Mouse (Mus musculus) small intestine, adult 2 months (tissue): ENCODE data around the gene Cacna1a. TPM values are rescaled to one million over a fixed set of nuclear protein-coding genes. Genes with fewer than 3 reads are reported as not detected.

Experiments used
- H3K27ac ChIP-seq: fragments of 200-500 bp; 2 replicates; pipeline ENCODE4 v1.5.1; 2012; ENCODE audit warnings: low read depth, low read length, control low read depth, inconsistent platforms; ENCODE audit not compliant: insufficient read depth
- H3K27me3 ChIP-seq: fragments of 200-500 bp; 2 replicates; pipeline ENCODE4 v1.6.1; 2012; ENCODE audit warnings: mild to moderate bottlenecking, moderate library complexity, low read length, inconsistent platforms; ENCODE audit not compliant: control insufficient read depth, insufficient read depth
- H3K36me3 ChIP-seq: fragments of 200-500 bp; 2 replicates; pipeline ENCODE4 v1.6.1; 2012; ENCODE audit warnings: mild to moderate bottlenecking, low read length, control low read depth, inconsistent platforms; ENCODE audit not compliant: control insufficient read depth, insufficient read depth
- H3K4me1 ChIP-seq: fragments of 200-500 bp; 2 replicates; pipeline ENCODE4 v1.6.1; 2012; ENCODE audit warnings: low read length, inconsistent platforms, mixed read lengths; ENCODE audit not compliant: control insufficient read depth, insufficient read depth, insufficient read length
- H3K4me3 ChIP-seq: fragments of 200-500 bp; 2 replicates; pipeline ENCODE4 v1.5.1; 2012; ENCODE audit warnings: low read depth, mild to moderate bottlenecking, control low read depth, inconsistent platforms, low read length, moderate library complexity
- CTCF ChIP-seq: fragments of 200-500 bp; IDR thresholded peaks from 2 replicates; pipeline ENCODE4 v1.5.1; 2012; ENCODE audit warnings: low read depth, mild to moderate bottlenecking, control low read depth, inconsistent platforms, low read length, moderate library complexity, mixed read lengths; ENCODE audit not compliant: insufficient replicate concordance, insufficient read length; ENCODE audit errors: extremely low read depth
- POLR2A ChIP-seq: fragments of 200-500 bp; IDR thresholded peaks from 2 replicates; pipeline ENCODE4 v1.6.1; 2012; ENCODE audit warnings: low read depth, mild to moderate bottlenecking, control low read depth, inconsistent platforms, low read length, moderate library complexity
- WGBS: fragments of 180-500 bp; shearing (Covaris S2); methylation state at CpG from one replicate; pipeline ENCODE4 v1.1.7; 2018; 5-methylcytosine and 5-hydroxymethylcytosine counted together
- polyA plus RNA-seq: library from polyadenylated mRNA; depleted of rRNA; stranded (reverse); fragments of >200 nt; gene quantifications from 2 replicates; pipeline ENCODE4 v1.2.3, GENCODE M21; 2012

Cacna1a gene
- polyA plus RNA-seq, 1 experiment: 23.5 TPM

- no peaks in the 10 kb centered on the region for H3K36me3 ChIP-seq
- H3K27me3 ChIP-seq: no peaks in the 10 kb centered on the region
- TF ChIP-seq POLR2A (no peak), CTCF (no peak)
- 34% methylated on average over 8 of the region's 8 CpGs for WGBS
- H3K27ac ChIP-seq: no peak overlapping the region
- peak overlapping the region; percentile 89 for H3K4me3 ChIP-seq
- H3K4me1 ChIP-seq: peaks cover 9% of the 10 kb centered on the region
These were observed 249.8 kb downstream of the Cacna1a start for GRCm38 (mm10) chr8:84637946-84638554.

DNA sequence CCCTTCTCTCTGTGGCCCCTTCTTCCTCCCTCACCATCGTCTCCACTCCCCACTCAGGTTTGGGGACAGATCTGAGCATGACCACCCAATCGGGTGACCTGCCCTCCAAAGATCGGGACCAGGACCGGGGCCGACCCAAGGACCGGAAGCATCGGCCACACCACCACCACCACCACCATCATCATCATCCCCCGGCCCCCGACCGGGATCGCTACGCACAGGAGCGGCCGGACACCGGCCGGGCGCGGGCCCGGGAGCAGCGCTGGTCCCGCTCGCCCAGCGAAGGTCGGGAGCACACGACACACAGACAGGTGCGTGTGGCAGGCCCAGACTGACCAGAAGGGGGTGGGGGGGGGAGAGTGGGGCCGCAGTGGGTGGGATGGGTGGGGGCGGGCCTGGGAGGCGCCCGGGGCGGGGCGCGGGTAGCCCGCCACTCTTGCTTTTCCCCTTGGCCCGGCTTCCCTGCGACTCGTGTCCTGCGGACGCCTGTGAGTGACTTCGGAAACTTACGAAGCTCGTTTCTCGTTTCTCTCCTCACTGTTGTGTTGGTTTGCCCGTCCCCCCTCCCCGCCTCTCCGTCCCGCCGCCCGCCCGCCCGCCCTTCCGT lies 250.4 kb downstream of the Cacna1a start:
- H3K27ac ChIP-seq: no peak overlapping the region

GRCm38 (mm10) chr8:84639162-84640009 lies 251.1 kb downstream of the Cacna1a start:
- Histone ChIP-seq H3K27ac (no peak overlapping the region), H3K36me3 (no peaks in the 10 kb centered on the region), H3K27me3 (no peaks in the 10 kb centered on the region), H3K4me1 (peaks cover 9% of the 10 kb centered on the region), H3K4me3 (peak overlapping the region; percentile 89)
- 3% methylated on average over 106 of the region's 106 CpGs for WGBS
- TF ChIP-seq CTCF: peak; percentile 73
- 0 out of 2 replicates have a peak, but pooled peaks have one; percentile 25 for TF ChIP-seq POLR2A

More for the DNA sequence above, 250.4 kb downstream of the Cacna1a start:
- no peaks in the 10 kb centered on the region for H3K36me3 ChIP-seq
- TF ChIP-seq POLR2A (no peak), CTCF (no peak)
- peaks cover 9% of the 10 kb centered on the region for H3K4me1 ChIP-seq
- no peaks in the 10 kb centered on the region for H3K27me3 ChIP-seq
- WGBS: 2% methylated on average over 41 of the region's 52 CpGs
- peak overlapping the region; percentile 89 for H3K4me3 ChIP-seq

- H3K27ac ChIP-seq: no peak overlapping the region
- no peaks in the 10 kb centered on the region for H3K36me3 ChIP-seq
- no peaks in the 10 kb centered on the region for H3K27me3 ChIP-seq
- 22% methylated on average over 9 of the region's 9 CpGs for WGBS
- no peak for TF ChIP-seq CTCF
- TF ChIP-seq POLR2A: no peak
- peak overlapping the region; percentile 68 for H3K4me3 ChIP-seq
- peaks cover 9% of the 10 kb centered on the region for H3K4me1 ChIP-seq
These were observed 251.9 kb downstream of the Cacna1a start for GRCm38 (mm10) chr8:84640010-84640588.

DNA sequence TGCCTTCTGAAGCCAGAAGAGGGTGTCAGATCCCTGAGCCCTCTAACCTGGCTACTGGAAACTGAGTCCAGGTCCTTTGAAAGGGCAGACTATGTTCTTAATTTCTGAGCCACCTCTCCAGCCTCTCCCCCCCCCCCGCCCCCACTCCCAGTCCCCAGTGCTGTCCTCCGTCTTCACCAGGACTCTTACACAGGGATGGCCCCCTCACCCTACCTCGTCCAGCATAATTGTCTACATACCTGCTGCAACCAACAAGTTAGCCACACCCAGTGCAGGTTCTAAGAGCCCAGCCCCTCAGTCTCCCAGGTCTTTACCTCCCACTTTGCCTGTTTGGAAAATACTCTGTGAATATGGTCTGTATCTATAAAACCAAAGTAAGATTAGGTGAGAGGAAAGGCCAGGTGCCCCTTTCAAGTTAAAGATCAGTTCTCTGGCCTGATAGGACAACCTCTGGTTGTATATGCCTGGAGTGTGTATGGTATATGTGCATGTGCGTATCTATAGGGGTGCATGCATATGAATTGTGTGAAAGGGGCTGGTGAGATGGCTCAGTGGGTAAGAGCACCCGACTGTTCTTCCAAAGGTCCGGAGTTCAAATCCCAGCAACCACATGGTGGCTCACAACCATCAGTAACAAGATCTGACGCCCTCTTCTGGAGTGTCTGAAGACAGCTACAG lies 252.5 kb downstream of the Cacna1a start:
- 71% methylated on average over 7 of the region's 7 CpGs for WGBS
- no peaks in the 10 kb centered on the region for H3K27me3 ChIP-seq
- H3K27ac ChIP-seq: no peak overlapping the region
- no peak overlapping the region for H3K4me3 ChIP-seq
- H3K36me3 ChIP-seq: no peaks in the 10 kb centered on the region
- TF ChIP-seq CTCF (no peak), POLR2A (no peak)
- H3K4me1 ChIP-seq: peaks cover 9% of the 10 kb centered on the region

DNA sequence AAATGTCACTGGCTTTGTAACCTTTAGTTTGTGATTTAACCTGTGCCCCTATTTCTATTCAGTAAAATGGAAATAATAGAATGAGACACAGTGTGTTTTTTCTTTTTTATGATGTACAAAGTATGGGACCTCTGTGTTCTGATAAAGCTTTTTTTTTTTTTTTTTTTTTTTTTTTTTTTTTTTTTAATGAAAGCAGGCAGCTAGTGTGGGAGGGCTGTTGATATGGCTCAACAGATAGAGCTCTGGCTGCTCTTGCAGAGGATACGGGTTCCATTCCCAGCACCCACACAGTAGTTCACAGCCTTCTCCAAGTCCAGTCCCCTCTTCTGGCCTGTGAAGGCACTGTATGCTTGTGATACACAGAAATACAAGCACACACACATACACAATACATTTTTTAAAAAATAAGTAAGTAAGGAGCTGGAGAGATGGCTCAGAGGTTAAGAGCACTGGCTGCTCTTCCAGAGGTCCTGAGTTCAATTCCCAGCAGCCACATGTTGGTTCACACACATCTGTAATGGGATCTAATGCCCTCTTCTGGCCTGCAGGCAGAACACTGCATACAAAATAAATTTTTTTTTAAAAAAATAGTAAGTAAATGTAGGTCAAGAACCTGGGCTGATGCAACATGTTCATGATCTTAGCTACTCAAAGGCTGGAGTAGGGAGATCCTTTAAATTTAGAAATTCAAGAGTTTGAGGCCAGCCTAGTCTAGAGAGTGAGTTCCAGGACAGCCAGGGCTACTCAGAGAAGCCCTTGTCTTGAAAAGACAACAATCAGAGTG lies 253.5 kb downstream of the Cacna1a start:
- WGBS: 65% methylated on average over 1 of the region's 1 CpGs
- no peak overlapping the region for H3K4me3 ChIP-seq
- no peak overlapping the region for H3K27ac ChIP-seq
- H3K36me3 ChIP-seq: no peaks in the 10 kb centered on the region
- no peaks in the 10 kb centered on the region for H3K27me3 ChIP-seq
- TF ChIP-seq CTCF (peak; percentile 11; the same call in 1 of the 2 replicates), POLR2A (no peak)
- H3K4me1 ChIP-seq: peaks cover 9% of the 10 kb centered on the region
